Mouse (Mus musculus): ENCODE results near the gene Ggnbp2. TPM values are rescaled to one million over a fixed set of nuclear protein-coding genes. Genes with fewer than 3 reads are reported as not detected.

The Ggnbp2 gene
- polyA plus RNA-seq, 1 experiment = 522 TPM

DNA sequence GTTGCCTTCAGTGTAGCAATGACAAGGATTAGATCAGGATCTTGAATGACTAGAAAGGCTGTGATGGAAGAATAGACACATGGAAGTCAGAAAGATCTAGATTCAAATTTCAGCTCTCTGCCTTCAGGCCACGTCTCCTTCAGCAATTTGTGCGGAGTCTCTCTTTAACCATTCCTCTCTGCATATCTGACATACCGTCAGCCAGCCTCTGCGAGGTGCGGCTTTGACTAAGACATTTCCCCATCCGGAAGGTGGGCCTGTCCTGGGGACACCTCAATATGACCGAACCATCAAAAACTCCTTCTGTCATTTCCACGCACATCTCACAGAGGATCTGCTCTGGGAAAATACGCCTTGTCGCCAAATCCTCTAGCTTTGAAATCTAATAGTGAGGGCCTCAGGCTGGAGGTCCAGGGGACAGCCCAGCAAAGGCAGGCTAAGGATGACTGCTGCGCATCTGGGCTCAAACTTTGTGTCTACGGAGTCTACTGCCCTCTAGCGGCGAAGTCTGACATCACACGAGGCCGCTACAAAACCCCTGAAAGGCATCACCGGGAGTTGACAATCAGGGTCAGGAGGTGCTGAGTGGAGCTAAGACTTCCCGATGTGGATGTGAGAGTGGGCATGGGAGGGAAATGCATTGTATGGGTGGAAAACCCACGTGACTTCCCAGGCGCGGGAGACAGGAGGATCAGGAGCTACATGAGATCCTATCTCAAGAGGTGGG lies 72.8 kb downstream of the Ggnbp2 start:
- 25% methylated on average over 21 of the region's 21 CpGs for WGBS
- TF ChIP-seq POLR2A (IDR thresholded peaks at IDR 0.05; ENCODE audit: insufficient read depth, low read depth, low read length) (no peak), CTCF (IDR thresholded peaks at IDR 0.05; ENCODE audit: insufficient read depth, low read depth, low read length) (peak; percentile 86)

DNA sequence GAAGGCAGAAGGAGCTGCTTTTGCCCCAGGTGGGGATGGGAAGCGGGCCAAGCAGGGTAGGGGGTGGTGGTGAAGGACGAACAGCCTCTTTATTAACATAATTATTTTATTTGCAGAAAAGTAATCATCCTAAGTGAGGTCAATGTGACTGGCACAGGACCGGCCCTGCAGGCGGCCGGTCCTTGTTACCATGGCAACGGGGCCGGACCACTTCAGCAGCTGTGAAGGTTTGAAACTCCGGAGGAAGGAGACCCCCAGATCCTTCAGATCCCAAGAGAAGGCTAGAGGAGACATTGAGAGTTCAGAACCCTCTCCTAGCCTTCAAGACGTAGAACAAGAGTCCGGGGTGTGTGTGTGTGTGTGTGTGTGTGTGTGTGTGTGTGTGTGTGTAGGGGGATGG lies 73.6 kb downstream of the Ggnbp2 start:
- H3K27ac ChIP-seq (ENCODE audit: insufficient read depth, low read depth, low read length) = no peak overlapping the region
- H3K4me3 ChIP-seq (ENCODE audit: insufficient read depth, low read depth, low read length) = no peak overlapping the region
- peaks cover 2% of the 10 kb centered on the region; the same call in 1 of the 2 replicates for H3K4me1 ChIP-seq (ENCODE audit: control insufficient read depth, insufficient read depth, low read length)
- TF ChIP-seq CTCF (IDR thresholded peaks at IDR 0.05; ENCODE audit: insufficient read depth, low read depth, low read length) (no peak), POLR2A (IDR thresholded peaks at IDR 0.05; ENCODE audit: insufficient read depth, low read depth, low read length) (no peak)
- 35% methylated on average over 10 of the region's 10 CpGs for WGBS

More for the DNA sequence above, 72.8 kb downstream of the Ggnbp2 start:
- H3K27ac ChIP-seq (ENCODE audit: insufficient read depth, low read depth, low read length) = no peak overlapping the region
- peaks cover 2% of the 10 kb centered on the region; the same call in 1 of the 2 replicates for H3K4me1 ChIP-seq (ENCODE audit: control insufficient read depth, insufficient read depth, low read length)
- no peak overlapping the region for H3K4me3 ChIP-seq (ENCODE audit: insufficient read depth, low read depth, low read length)

- Histone ChIP-seq H3K4me3 (ENCODE audit: insufficient read depth, low read depth, low read length) (no peak overlapping the region), H3K4me1 (ENCODE audit: control insufficient read depth, insufficient read depth, low read length) (peaks cover 2% of the 10 kb centered on the region; the same call in 1 of the 2 replicates), H3K27ac (ENCODE audit: insufficient read depth, low read depth, low read length) (no peak overlapping the region)
- no peak for TF ChIP-seq POLR2A (IDR thresholded peaks at IDR 0.05; ENCODE audit: insufficient read depth, low read depth, low read length)
- peak; percentile 99 for TF ChIP-seq CTCF (IDR thresholded peaks at IDR 0.05; ENCODE audit: insufficient read depth, low read depth, low read length)
- WGBS = 6% methylated on average over 17 of the region's 17 CpGs
These were observed 76.0 kb downstream of the Ggnbp2 start for GRCm38 (mm10) chr11:84794496-84795113.

GRCm38 (mm10) chr11:84793545-84793944 lies 77.1 kb downstream of the Ggnbp2 start:
- Histone ChIP-seq H3K4me3 (ENCODE audit: insufficient read depth, low read depth, low read length) (no peak overlapping the region), H3K27ac (ENCODE audit: insufficient read depth, low read depth, low read length) (no peak overlapping the region), H3K4me1 (ENCODE audit: control insufficient read depth, insufficient read depth, low read length) (peaks cover 2% of the 10 kb centered on the region; the same call in 1 of the 2 replicates)
- TF ChIP-seq POLR2A (IDR thresholded peaks at IDR 0.05; ENCODE audit: insufficient read depth, low read depth, low read length) (no peak), CTCF (IDR thresholded peaks at IDR 0.05; ENCODE audit: insufficient read depth, low read depth, low read length) (no peak)

GRCm38 (mm10) chr11:84790383-84790782 lies 80.2 kb downstream of the Ggnbp2 start:
- 55% methylated on average over 6 of the region's 6 CpGs for WGBS
- Histone ChIP-seq H3K4me3 (ENCODE audit: insufficient read depth, low read depth, low read length) (no peak overlapping the region), H3K27ac (ENCODE audit: insufficient read depth, low read depth, low read length) (no peak overlapping the region), H3K4me1 (ENCODE audit: control insufficient read depth, insufficient read depth, low read length) (no peaks in the 10 kb centered on the region; the same call in 1 of the 2 replicates)
- TF ChIP-seq POLR2A (IDR thresholded peaks at IDR 0.05; ENCODE audit: insufficient read depth, low read depth, low read length) (no peak), CTCF (IDR thresholded peaks at IDR 0.05; ENCODE audit: insufficient read depth, low read depth, low read length) (no peak)

Other genes starting within 250 kb of the Ggnbp2 start
- gene Mrm1, start 51.3 kb downstream of the Ggnbp2 start, polyA plus RNA-seq (2012; ENCODE audit: insufficient read depth, insufficient read length, low replicate concordance, missing spikeins) = not detected in 2 replicates
- not detected in 2 replicates for gene Dhrs11, start 41.8 kb downstream of the Ggnbp2 start, polyA plus RNA-seq (2012; ENCODE audit: insufficient read depth, insufficient read length, low replicate concordance, missing spikeins)
- not detected in 2 replicates for gene Myo19, start 9.3 kb upstream of the Ggnbp2 start, polyA plus RNA-seq (2012; ENCODE audit: insufficient read depth, insufficient read length, low replicate concordance, missing spikeins)
- gene Pigw, start 9.5 kb upstream of the Ggnbp2 start, polyA plus RNA-seq (2012; ENCODE audit: insufficient read depth, insufficient read length, low replicate concordance, missing spikeins) = not detected in 2 replicates
- not detected in 2 replicates for gene Znhit3, start 45.5 kb upstream of the Ggnbp2 start, polyA plus RNA-seq (2012; ENCODE audit: insufficient read depth, insufficient read length, low replicate concordance, missing spikeins)
- gene Car4, start 87.0 kb upstream of the Ggnbp2 start, polyA plus RNA-seq (2012; ENCODE audit: insufficient read depth, insufficient read length, low replicate concordance, missing spikeins) = not detected in 2 replicates

All from olfactory bulb, adult 2 months (tissue).